Mouse (Mus musculus) spleen, postnatal 4 days (tissue): Measurements from ENCODE around the gene C130026I21Rik.
"Not testable (repeated sequence)": the region's sequence is repeated elsewhere in the genome, so short reads cannot be mapped to it uniquely, and the experiment has no call there.

Source experiments
- DNase-seq, 2 experiments: peaks; one replicate each; pipeline ENCODE4 v3.0.0; 2022; ENCODE audit warnings: low spot score in 2 of 2

C130026I21Rik gene

DNA sequence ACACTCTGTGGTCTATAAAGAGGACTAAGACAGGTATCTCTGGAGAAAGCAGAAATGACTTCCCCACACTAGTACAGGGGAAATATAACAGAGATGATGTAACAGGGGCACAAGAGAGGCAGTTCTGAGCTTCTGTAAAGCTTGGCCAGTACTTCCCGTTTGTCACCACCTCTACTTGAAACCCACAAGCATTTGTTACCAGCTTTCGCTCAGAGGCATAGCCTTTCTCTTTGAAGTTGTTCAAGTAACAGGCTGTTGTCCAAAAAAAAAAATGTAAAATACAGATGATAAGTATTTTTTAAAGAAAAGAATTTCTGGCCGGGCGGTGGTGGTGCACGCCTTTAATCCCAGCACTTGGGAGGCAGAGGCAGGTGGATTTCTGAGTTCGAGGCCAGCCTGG is 236.8 kb downstream of the C130026I21Rik start:
- DNase-seq: not testable (repeated sequence)

DNA sequence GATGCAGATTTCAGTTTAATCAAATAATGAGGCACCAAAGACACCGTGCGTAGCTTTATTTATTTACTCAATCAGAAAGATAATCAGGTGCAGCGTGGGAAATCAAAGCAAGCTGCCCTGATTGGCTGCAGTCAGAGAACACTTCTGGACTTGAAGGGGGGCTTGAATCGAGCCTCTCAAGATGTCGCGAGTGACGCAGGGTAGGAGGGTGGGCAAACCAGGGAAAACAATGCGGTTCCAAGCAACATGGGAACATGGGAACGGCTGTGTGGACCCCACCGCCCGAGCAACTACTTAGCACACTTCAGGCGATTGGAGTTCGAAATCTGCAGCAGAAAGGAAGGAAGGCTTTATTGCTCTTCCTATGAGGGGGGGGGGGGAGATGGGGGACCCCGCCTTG is 240.2 kb downstream of the C130026I21Rik start:
- DNase-seq: not testable (repeated sequence)

- not testable (repeated sequence) for DNase-seq
These were observed 258.4 kb downstream of the C130026I21Rik start for GRCm38 (mm10) chr1:85011933-85012332.

- peak; percentile 14 to 67 for DNase-seq
These were observed 259.4 kb downstream of the C130026I21Rik start for GRCm38 (mm10) chr1:85010947-85011346.

DNA sequence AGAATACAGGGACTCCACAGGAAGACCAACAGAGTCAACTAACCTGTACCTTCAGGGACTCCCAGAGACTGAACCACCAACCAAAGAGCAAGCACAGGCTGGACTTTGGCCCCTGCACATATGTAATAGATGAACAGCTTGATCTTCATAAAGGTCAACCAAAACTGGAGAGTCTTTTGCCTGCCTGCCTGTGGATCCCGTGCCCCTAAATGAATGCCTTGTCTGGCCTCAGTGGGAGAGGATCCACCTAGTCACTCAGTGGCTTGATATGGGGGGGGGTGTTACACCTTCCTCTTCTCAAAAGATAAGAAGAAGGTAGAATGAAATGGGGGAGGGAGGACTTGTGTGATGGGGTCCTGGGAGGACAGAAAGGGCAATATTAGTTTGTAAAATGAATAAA is 262.6 kb downstream of the C130026I21Rik start:
- not testable (repeated sequence) for DNase-seq

GRCm38 (mm10) chr1:84999241-84999640 is 271.1 kb downstream of the C130026I21Rik start:
- DNase-seq: not testable (repeated sequence)

DNA sequence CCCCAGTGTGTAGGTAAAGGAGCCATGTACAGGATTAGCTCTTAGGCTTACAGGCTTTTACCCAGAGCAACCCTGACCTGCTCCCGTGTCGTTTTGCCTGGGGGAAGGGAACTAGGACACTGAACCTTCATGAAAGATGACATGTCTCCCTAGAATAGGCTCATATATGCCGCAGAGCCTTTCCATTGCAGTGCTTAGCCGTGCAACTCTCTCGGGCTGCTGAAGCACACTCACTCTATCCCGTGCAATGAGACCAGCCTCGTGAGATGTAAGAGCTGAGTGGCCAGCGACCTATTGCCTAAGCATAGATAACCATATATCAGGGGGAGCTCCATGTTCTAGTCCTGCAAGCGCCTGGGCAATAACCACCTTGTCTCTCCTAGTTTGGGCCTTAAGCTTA is 274.1 kb downstream of the C130026I21Rik start:
- DNase-seq: not testable (repeated sequence)

GRCm38 (mm10) chr1:84994461-84994860 is 275.9 kb downstream of the C130026I21Rik start:
- peak; percentile 14 to 68 for DNase-seq

GRCm38 (mm10) chr1:84993688-84994319 is 276.6 kb downstream of the C130026I21Rik start:
- not testable (repeated sequence) for DNase-seq

- not testable (repeated sequence) for DNase-seq
These were observed 277.1 kb downstream of the C130026I21Rik start for GRCm38 (mm10) chr1:84993235-84993634.

- not testable (repeated sequence) for DNase-seq
These were observed 277.5 kb downstream of the C130026I21Rik start for GRCm38 (mm10) chr1:84992827-84993226.

GRCm38 (mm10) chr1:84989044-84989443 is 281.3 kb downstream of the C130026I21Rik start:
- DNase-seq: not testable (repeated sequence)

GRCm38 (mm10) chr1:84987729-84988128 is 282.6 kb downstream of the C130026I21Rik start:
- not testable (repeated sequence) for DNase-seq

DNA sequence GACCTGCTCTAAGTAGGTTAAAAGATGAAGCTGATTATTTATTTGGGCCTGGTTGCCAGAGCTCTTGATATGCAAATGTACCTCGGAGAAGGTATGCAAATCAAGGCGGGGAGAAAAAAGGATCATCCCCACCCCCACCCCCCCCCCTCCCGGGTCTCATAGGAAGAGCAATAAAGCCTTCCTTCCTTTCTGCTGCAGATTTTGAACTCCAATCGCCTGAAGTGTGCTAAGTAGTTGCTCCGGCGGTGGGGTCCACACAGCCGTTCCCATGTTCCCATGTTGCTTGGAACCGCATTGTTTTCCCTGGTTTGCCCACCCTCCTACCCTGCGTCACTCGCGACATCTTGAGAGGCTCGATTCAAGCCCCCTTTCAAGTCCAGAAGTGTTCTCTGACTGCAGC is 308.6 kb downstream of the C130026I21Rik start:
- DNase-seq: not testable (repeated sequence)

DNA sequence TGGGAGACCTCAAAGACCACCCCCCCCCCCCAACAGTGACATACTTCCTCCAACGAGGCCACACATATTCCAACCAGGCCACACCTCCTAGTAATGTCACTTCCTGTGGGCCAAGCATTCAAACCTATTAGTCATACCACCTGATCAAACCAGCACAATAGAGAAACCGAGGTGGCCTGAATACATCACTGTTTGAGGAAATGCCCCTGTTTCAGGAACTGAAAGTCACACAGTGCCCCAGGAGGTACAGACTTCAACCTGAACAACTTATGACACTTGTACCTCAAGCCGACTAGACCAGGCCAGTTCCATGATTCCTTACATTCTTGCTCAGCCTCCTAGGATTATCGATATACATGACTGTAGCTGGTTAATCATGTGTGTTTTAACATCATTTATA is 312.7 kb downstream of the C130026I21Rik start:
- DNase-seq: not testable (repeated sequence)

DNA sequence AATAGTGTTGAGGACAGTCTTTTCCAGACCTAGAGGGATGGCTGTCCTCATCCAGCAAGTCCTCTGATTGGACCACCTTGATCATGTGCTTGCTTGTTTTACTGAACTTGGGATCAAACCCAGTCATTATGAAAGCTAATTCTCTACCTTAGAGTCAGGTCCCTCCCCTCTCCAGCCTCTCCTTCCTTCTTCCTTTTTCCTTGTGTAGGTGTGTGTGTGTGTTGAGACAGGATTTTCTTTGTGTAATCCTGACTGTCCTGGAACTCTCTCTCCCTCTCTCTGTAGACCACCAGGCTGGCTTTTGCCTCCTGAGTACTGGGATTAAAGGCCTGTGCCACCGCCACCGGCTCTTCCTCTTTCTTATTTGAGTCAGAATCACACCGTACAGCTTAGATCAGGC is 313.6 kb downstream of the C130026I21Rik start:
- peak in 1 of 2 experiments; percentile 60 for DNase-seq

- no peak for DNase-seq
These were observed 317.7 kb downstream of the C130026I21Rik start for GRCm38 (mm10) chr1:84952456-84953181.

DNA sequence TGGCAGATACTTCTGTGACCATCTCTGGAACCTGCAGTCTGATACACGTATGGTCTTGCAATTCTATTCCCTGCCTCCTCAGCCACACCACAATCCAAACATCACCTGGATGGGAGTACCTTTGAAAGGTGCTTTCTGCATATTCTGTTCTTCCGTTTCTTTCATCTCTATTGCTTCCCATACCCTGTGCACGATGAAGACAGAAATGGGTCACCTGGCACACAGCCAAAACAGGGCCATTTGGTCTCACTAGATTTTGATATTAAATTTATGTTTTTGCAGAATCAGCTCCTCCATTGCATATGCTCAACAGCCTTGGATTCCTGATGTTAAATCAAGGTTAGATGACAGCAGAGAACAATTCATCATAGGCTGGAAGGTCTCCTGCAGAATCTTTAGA is 318.8 kb downstream of the C130026I21Rik start:
- peak in 1 of 2 experiments; percentile 3 for DNase-seq

DNA sequence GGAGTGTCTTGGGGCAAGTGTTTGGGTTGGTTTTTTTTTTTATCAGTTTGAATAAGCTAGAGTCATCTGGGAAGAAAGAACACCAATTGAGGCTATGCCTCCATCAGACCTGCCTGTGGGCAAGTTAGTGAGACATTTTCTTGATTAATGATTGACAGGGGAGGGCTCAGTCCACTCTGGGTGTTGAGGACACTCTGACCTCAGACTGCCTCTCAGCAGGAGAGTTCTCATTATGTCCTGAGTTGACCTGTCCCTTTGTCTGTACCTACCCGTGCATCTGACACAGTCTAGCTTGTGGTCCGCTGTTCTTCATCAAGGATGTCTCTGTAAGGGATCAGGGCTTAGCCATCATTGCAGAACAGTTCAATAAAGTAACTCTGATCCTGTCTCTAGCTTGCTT is 323.0 kb downstream of the C130026I21Rik start:
- peak; percentile 1 to 33 for DNase-seq

DNA sequence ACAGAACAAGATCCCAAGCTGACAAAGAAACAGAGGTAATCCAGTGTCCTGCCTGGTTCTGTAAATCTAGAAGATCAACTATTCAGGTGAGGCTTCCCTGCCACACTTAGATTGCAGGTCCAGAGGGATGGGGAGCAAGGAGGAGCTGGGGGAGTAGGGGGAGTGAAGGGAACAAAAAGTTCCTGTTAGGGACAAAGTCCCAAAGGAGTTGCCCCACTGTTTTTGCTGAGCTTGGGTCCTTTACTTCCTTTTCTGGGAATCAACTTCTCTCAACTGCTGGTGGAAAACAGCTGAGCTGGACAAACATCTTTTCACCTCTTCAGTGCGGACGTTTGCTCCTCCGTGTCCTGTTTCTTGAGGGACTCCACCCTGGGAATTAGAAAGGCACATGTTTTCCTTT is 324.4 kb downstream of the C130026I21Rik start:
- peak in 1 of 2 experiments; percentile 41 for DNase-seq

DNA sequence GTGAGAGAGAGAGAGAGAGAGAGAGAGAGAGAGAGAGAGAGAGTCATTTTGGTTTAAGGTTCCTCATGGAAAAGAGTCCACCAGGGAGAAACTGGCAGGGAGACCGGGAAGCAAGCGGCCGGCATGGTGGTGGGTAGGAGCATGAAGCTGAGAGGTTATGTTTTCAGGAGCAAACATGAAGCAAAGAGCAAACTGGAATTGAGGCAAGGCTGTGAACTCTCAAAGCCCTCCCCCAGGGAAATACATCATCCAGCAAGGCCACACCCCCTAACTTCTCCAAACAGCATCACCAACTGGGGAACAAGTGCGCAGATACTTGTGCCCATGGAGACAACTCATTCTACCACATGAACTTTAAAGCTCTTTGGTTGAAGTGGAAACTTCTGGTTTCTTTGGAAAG is 326.8 kb downstream of the C130026I21Rik start:
- DNase-seq: no peak
